Mouse (Mus musculus) ovary, postnatal 14 days (tissue): ENCODE results near the gene Gpr34.
A peak's percentile ranks its signal among the peaks of the same experiment; 100 is the strongest.

Experiments used
- DNase-seq: peaks from one replicate; pipeline ENCODE4 v3.0.0; 2022; ENCODE audit warnings: low spot score

Gpr34 gene

GRCm38 (mm10) chrX:13631599-13632283 is at the start of gene Gpr34:
Gene Gpr34 (plus strand): TSS chrX:13632089.
- DNase-seq: no peak

GRCm38 (mm10) chrX:13599373-13599772 is 32.5 kb upstream of the Gpr34 start:
- DNase-seq: no peak

GRCm38 (mm10) chrX:13599966-13600365 is 31.9 kb upstream of the Gpr34 start:
- no peak for DNase-seq

DNA sequence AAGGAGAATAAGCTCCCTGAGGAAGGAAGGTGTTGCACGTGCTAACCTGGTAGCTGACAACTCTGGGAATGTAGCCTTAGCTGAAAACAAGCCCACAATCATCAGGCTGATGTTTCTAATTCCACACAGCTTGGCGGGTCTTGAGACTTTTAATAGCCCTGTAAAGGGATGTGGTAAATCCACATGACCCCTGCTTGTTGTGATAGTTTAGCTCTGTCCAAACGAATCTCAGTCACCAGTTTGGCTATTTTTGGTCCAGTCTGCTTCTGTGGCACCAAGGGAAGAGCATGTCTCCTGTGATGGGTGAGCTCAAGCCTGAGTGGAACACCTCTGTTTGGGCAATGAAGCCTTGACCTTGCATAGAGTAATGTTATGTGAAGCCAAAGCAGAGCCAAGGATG is 25.1 kb upstream of the Gpr34 start:
- DNase-seq: no peak

DNA sequence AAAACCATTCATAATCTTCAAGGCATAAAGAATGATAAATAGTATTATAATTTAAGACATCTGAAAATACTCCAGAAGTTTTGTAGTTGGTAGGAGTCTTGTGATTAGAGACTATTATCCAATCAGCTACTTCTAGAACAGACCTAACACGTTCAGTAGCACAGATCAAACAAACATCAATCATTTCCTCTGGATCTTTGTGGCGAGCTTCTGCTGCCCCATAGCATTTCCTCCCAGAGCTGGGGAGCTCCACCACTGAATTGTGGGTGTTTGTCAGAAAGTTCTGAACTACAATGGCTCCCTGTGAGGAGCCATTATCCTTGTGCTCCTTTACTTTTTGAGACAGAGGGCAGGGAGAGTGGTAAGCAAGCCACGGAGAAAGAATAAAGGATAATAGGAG is 24.1 kb upstream of the Gpr34 start:
- DNase-seq: no peak

GRCm38 (mm10) chrX:13611114-13611513 is 20.8 kb upstream of the Gpr34 start:
- DNase-seq: no peak

DNA sequence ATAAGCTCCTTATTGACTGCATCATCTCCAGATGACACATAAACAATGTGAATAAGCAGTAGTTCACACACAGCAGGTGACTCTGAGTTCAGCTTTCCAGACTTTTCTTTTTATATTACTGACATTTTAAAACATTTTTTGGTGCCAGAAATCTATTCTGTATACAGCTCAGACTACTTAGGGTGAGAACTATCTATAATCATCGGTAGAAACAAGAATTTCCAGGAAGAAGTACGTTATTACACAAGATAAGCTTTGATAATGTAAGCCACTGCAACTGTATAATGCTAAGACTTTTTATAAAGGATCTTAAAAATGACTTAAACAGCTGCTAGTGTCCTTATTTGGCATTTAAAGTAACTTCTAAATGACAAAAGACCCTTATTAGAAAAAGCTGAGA is 19.8 kb upstream of the Gpr34 start:
- DNase-seq: no peak

- DNase-seq: no peak
These were observed 15.2 kb upstream of the Gpr34 start for GRCm38 (mm10) chrX:13616726-13617125.

DNA sequence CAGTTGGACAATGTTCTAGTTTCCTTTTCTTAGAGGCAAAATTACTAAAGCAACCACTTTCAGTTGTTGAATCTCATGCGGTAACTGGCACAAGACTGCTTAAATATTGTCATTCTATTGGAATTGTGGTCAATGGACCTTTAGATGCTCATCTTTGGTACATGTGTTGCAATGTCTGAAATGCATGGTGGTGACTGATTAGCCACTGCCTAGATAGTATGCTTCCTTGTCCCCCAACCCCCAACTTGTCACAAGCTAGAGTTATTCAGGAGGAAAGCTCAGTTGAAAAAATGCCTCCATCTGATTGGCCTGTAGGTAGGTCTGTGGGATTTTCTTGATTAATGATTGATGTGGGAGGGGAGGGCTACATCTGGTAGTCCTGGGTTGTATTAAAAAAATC is 14.6 kb upstream of the Gpr34 start:
- no peak for DNase-seq

- no peak for DNase-seq
These were observed 13.4 kb upstream of the Gpr34 start for GRCm38 (mm10) chrX:13618476-13618875.

DNA sequence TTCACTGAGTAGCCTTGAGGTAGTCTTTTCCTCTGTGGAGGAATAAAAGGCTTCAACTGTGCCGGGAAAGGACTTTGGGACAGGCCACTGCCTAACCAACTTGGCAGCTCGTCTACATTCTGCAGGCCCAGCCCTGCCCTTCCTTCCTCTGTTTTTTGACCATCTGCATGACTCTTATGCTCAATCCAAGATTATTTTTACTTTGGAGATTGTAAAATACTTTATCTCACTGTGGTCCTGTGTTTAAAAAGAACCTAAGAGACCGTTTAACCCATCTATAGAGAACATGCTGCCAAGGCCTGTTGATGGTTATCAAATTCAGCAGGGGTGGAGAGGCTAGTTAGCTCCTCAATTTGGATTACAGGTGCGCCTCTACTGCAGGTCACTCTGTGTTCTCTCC is 10.4 kb upstream of the Gpr34 start:
- no peak for DNase-seq

DNA sequence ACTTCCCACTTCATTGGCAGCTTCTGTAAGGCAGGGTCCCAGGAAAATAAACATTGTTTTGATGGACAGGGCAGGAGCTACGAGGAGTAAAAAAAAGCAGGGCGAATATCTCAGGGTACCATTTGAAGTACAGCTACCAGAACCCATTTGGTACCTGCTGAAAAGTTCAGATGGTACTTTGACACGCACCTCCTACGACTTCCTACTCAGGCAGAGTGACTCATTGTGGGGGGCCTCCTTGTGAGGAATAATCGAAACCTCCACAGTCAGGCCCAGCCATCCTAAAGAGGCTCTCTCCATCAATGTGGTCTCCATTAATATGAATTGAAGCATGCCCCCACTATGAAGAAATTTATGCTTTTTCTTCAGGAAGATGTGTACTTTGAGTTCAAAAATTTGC is 9.2 kb upstream of the Gpr34 start:
- no peak for DNase-seq

DNA sequence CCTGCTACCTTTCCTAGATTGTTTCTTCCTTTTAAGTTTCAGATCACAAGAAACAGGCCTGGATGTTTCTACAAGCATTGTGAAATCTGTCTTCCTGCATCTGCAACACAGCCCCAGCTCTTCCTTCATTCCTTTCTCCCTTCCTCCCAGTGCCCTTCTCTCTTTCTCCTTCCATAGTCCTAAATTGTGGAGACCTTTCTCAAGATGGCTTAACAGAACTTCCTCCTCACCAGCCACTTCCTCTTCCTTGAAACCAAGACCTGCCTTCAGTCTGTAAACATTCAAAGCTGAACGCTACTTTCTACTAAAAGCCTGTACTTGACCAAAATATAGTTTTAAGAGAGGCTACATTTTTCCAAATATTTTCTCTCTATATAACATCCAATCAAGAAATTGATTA is 4.5 kb downstream of the Gpr34 start:
- DNase-seq: no peak

DNA sequence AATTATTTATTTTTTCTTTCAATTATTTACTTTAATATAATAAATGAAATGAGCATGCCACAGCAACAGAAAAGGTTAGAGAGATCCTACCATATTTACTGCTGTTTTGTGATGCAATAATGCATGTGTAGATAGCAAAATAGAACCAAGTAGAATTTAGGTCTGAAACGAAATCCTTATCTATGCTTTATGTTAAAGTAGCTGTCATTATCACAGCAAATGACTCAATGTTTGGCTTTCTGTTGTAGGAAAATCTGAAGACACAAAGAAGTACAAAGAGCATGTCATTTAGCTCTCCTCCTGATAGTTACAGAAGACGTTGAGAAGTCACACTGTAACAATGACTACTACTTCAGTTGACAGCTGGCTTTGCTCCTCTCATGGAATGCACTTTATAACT is 7.0 kb downstream of the Gpr34 start:
- DNase-seq: no peak

DNA sequence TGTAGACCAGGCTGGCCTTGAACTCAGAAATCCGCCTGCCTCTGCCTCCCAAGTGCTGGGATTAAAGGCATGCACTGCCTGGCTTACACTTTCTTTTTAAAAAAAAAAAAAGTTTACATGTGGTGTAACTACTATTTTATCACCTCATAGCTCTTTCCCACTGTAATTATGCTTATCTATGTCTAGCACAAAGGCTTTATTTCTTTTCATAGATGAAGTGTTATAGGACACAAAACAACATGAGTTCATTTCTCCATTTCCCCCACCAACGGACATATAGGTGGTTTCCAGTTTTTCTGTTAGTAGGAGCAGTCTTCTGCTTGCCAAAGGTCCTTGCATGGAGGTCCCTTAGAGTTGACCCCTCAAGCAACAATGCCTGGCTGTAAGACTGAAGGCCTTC is 20.0 kb downstream of the Gpr34 start:
- DNase-seq: no peak

GRCm38 (mm10) chrX:13652291-13652690 is 20.4 kb downstream of the Gpr34 start:
- DNase-seq: no peak

GRCm38 (mm10) chrX:13655005-13655421 is 23.1 kb downstream of the Gpr34 start:
- no peak for DNase-seq

DNA sequence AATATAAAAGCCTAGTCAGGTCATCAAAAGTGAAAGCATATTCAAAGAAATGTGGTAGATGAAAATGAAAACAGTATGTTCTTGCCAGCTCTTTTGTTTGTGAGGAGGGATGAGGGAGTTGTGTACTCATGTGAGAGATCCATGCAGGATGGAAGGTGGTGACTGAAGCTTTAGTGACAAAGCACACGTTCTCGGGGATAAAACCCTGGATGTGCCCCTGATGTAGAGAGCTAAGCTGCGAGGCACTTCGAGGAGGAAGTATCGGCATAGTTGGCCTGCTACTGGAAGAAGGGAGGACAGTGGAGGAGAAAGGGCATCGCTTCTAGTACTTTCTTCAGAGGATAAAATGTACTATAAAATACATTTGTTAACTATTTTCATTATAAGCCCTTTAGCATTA is 24.0 kb downstream of the Gpr34 start:
- no peak for DNase-seq

- DNase-seq: peak; percentile 37
These were observed 24.8 kb downstream of the Gpr34 start for GRCm38 (mm10) chrX:13656721-13657120.

GRCm38 (mm10) chrX:13658616-13659140 is 26.8 kb downstream of the Gpr34 start:
- no peak for DNase-seq

DNA sequence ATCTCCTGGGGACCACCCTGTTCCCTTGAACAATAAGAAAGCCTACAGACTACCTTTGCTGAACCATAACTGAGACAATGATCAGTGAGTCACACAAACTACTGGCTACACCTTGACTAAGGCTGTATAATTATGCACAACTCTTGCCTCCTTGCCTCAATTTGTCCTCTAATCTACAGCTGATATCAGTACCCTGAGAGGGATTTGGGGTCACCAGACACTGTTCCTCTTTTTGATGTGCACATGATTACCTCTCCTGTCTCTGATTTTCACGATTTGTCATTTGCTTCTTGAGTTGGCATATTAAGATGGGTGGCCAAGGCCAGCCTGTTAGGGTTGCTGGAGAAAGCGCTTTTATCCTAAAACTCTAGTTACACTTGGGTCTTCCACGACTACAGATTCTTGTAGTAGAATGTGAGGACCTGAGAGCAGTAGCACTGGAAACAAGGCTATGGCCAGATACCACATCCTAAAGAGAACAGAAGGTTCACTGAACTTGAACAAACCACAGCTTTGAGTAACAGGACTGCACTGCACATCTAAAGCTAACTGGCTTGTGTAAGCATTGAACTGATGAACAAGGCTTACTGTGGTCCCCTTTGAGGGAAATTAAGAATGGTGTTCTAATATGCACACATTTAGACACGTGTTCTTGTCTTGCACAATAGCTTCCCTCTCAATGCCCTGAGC is 27.5 kb downstream of the Gpr34 start:
- DNase-seq: no peak

DNA sequence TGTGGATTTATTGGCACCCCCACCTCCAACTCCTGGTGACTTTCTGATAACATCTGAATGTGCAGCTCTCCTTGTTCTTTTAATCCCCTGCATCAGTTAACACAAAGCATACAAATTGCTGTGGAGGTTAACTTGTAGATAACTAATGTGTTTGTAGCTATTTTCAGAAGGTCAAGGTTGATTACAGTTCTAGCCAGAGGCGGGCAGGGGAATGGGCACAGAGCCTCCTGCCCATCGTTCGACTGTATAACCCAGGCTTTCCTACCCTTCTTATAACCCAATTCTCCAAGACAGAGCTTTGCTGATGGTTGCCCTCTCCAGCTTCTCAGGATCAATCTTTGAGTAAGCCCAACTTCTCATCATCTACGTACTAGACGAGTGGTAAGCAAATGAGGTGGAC is 29.2 kb downstream of the Gpr34 start, which contains the start of gene Gpr82:
Gene Gpr82, plus strand, starts transcription at position 301 of the 400 bp plus-strand sequence.
- no peak for DNase-seq

DNA sequence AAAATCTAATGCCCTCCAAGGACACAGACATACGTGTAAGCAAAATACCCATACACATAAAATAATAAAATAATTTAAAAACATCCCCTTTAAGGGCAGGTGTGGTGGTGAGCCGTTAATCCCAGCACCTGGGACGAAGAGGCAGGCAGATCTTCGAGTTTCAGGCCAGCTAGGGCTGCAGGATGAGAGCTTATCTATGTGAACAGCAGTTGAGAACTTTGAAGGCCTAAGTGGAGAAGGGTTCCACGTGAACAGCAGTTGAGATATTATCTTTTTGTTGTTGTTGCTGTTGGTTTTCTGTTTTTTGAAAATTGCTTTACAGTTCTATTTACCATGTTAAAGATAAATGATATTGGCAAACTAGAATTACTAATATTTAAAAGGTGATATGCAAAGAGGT is 37.0 kb downstream of the Gpr34 start:
- DNase-seq: no peak

DNA sequence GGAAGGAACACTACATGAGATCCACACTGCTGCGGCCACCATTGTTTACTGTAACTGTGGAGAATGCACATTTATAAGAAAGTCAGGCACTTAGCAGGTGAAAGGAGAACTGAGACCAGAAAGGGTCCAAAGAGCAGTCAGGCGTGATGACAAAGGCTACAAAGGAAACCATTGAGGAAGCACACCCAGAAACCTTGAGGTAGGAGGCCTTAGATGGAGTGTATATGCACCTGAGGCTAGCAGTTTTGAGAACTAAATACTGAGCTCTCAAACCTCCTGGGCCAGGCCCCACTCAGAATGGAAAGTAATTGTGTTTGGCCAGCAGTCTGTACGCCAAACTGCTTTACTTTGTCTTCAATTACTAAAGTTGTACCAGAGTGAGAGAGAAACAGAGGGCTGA is 38.5 kb downstream of the Gpr34 start:
- no peak for DNase-seq
